Mouse (Mus musculus): ENCODE measurements around the gene Gm49337. TPM values are rescaled to one million over a fixed set of nuclear protein-coding genes. Genes with fewer than 3 reads are reported as not detected.

The Gm49337 gene
- total RNA-seq, 2 experiments from 2014 or later: 1.4 to 2.9 TPM

DNA sequence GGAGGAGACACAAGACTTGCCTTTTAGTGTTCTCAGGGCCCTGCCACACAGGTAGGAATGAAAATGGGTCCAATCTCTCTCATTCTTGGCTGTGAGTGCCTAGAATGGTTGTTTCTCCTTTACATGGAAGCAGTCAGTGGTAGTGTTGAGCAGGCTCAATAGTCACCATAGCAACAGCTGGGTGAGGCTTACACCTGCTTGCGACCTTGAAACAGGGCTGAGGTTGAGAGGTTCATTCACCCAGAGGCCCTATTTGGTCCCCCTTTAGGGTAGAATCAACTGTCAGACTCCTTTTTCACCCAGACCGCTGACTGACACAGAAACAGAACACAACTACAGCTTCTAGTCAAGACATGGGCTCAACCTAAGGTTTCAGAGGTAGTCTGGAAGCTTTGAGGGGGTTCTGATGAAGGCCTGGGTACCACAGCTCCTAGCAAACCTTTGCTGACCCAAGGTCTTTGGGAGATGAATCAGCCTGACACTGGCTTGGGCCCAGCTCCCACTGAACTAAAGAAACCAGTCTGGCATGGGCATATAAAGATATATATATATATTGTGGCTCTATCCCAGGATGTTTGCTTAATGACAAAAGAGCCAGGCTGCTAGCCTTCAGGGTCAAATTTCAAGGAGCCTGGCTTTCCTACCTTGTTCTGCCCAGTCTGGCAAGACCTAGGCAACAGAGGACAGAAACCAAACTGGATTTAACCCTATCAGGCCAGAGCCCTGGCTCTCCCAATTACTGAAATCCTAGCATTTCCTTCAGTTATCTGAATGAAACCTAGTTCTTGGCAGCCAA lies 8.2 kb upstream of the Gm49337 start:
- DNase-seq (ENCODE audit: extremely low spot score in 1 of 2, low spot score in 2 of 2): no peak

GRCm38 (mm10) chr4:116165708-116166407 lies 7.3 kb upstream of the Gm49337 start:
- no peak for DNase-seq (ENCODE audit: extremely low spot score in 1 of 2, low spot score in 2 of 2)
- no peak overlapping the region for H3K4me3 ChIP-seq
- H3K27ac ChIP-seq: no peak overlapping the region
- intact Hi-C loops (cut with DNase I): loop anchor here (5.0 kb wide), 2 partner anchors 176 to 236 kb away; no protein-coding TSS in a partner anchor
- TF ChIP-seq CTCF (IDR thresholded peaks at IDR 0.05): no peak

More for the DNA sequence above, 8.2 kb upstream of the Gm49337 start:
- TF ChIP-seq CTCF (IDR thresholded peaks at IDR 0.05): no peak
- Histone ChIP-seq H3K4me3 (no peak overlapping the region), H3K27ac (no peak overlapping the region)
- intact Hi-C loops (cut with DNase I): loop anchor here (5.0 kb wide), 2 partner anchors 177 to 237 kb away; no protein-coding TSS in a partner anchor

DNA sequence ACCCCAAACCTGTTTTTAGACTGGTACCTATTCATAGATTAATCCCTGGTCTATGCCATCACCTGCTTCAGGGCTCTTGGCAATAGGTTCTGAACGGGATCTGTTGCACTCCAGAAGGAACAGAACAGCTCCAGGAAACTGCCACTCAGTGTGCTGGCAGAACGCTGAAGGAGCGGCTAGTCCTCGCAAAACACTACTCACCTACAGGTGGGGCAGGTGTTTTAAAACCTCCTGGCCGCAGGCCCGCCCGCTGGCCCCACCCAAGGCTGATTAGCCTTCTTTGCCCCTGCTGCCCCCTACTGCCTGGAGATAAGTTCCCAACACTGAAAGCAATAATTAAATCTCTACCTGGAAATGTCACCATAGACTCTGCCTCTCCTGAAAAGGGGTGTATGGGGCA lies 5.8 kb upstream of the Gm49337 start, which contains the start of gene Tspan1:
Tspan1 (minus strand) TSS at position 198 of the 400 bp plus-strand sequence.
- intact Hi-C loops (cut with DNase I): loop anchor here (5.0 kb wide), 2 partner anchors 175 to 235 kb away; no protein-coding TSS in a partner anchor
- TF ChIP-seq CTCF (IDR thresholded peaks at IDR 0.05): peak; percentile 25
- DNase-seq (ENCODE audit: extremely low spot score in 1 of 2, low spot score in 2 of 2): no peak
- H3K27ac ChIP-seq: no peak within 1 kb of the TSS
- H3K4me3 ChIP-seq: no peak within 1 kb of the TSS

DNA sequence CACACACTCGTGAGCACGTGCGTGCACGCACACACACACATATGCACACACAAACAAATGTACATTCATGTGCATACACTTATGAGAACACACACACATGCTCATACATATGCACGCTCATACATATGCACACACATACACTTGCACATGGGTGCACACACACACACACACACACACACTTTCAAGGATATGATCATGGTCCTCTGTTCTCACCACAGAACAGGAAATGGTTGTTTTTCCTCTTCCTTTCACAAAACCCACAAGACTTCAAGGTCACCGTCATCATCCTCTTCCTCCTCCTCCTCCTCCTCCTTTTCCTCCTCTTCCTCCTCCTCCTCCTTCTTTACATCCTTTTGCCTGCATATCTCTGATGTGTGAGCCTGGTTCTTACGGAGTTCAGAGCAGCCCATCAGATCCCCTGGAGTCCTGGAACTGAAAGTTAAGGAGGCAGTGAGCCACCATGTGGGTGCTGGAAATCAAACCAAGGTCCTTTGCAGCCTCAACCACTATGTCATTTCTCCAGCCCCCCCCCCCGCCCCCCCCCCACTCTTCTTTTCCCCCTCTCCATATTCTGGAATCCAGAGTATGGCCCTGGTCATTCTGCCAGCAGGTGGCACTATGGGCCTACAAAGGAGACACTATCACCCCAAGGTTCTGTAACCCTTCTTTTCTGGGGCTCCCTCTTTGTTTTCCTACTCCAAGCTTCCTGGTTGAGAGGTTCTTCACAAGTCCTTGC lies 4.4 kb upstream of the Gm49337 start:
- peak; percentile 67 for TF ChIP-seq CTCF (IDR thresholded peaks at IDR 0.05)
- H3K4me3 ChIP-seq: no peak overlapping the region
- peak; percentile 72 to 76 for DNase-seq (ENCODE audit: extremely low spot score in 1 of 2, low spot score in 2 of 2)
- intact Hi-C loops (cut with DNase I): loop anchor here (1.0 to 5.0 kb wide), 3 partner anchors 114 to 234 kb away; no protein-coding TSS in a partner anchor
- no peak overlapping the region for H3K27ac ChIP-seq

GRCm38 (mm10) chr4:116169353-116169672 lies 3.9 kb upstream of the Gm49337 start:
- no peak for TF ChIP-seq CTCF (IDR thresholded peaks at IDR 0.05)
- no peak overlapping the region for H3K4me3 ChIP-seq
- no peak overlapping the region for H3K27ac ChIP-seq
- intact Hi-C loops (cut with DNase I): loop anchor here (1.0 to 5.0 kb wide), 3 partner anchors 113 to 233 kb away; no protein-coding TSS in a partner anchor
- DNase-seq (ENCODE audit: extremely low spot score in 1 of 2, low spot score in 2 of 2): no peak

DNA sequence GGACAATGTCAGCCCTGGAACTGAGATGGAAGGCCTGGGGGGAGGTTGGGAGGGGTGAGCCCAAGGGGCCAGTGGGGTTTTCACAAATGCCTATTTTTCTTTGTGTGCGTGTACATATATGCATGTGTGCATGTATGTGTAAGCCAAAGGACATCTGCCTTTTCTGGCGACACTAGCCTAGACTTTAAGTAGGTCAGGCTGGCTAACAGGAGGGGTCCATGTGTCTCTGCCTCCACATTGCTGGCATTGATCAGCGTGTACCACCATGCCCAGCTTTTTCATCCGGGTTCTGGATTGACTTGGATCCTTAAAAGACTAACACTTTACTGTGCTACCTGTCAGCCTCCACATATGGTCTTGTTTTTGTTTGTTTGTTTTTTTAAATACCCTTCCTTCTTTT lies 568 bp downstream of the Gm49337 start:
- intact Hi-C loops (cut with DNase I): no loop called here
- H3K27ac ChIP-seq: peak overlapping the region; percentile 96
- no peak for DNase-seq (ENCODE audit: extremely low spot score in 1 of 2, low spot score in 2 of 2)
- no peak overlapping the region for H3K4me3 ChIP-seq
- TF ChIP-seq CTCF (IDR thresholded peaks at IDR 0.05): no peak

DNA sequence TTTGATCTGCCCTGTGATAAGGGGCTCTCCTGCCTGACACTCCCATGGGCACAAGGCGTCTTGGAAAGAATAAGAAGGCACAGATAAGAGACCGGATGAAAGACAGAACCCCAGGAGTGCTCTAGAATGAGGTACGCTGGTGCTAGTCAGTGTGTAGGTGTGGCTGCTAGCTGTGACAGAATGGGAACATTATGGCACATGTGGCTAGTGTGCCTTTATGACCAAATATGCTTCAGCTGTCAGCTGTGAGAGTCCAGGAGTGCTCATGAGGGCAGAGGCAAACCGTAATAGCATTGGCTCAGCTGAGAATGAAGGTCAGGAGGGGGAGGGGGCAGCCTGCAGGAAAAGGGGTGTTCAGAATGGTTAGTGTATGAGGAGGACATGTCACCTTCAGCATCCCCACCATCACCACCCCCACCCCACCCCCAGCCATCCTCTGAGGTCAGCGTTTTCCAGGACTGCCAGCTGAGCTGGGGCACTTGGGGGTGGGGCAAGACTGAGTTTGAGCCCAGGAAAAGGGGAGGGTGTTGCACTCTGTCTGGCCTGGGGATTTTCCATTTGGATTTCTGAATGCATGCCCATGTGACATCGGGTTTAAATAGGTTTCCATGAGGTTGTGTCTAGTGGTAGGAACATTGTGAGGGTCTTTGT lies 1.4 kb downstream of the Gm49337 start:
- Histone ChIP-seq H3K4me3 (no peak overlapping the region), H3K27ac (peak overlapping the region; percentile 96)
- intact Hi-C loops (cut with DNase I): no loop called here
- no peak for TF ChIP-seq CTCF (IDR thresholded peaks at IDR 0.05)
- DNase-seq (ENCODE audit: extremely low spot score in 1 of 2, low spot score in 2 of 2): no peak

DNA sequence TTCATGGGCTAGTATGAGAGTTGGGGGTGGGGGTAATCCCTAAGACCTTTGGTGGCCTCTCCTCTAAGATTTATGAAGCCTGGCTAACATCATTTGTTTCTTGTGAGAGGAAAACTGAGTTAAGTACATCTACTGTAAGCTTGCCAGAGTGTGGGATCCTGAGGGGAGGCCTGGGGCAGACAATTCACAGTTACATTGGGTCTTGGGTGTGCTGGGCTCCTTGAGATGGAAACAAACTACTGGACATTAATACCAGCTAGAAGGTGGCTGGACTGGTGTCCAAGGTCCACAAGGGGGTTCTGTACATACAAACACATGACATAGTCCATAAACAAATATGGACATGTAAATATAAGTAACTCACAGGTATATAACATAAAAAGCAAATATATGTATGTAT lies 2.0 kb downstream of the Gm49337 start:
- DNase-seq (ENCODE audit: extremely low spot score in 1 of 2, low spot score in 2 of 2): no peak
- intact Hi-C loops (cut with DNase I): no loop called here
- peak overlapping the region; percentile 17; the same call in 1 of the 2 replicates for H3K4me3 ChIP-seq
- peak overlapping the region; percentile 96 for H3K27ac ChIP-seq
- TF ChIP-seq CTCF (IDR thresholded peaks at IDR 0.05): no peak

GRCm38 (mm10) chr4:116175711-116176542 lies 2.7 kb downstream of the Gm49337 start:
- DNase-seq (ENCODE audit: extremely low spot score in 1 of 2, low spot score in 2 of 2): no peak
- Histone ChIP-seq H3K27ac (peak overlapping the region; percentile 96), H3K4me3 (peak overlapping the region; percentile 37)
- TF ChIP-seq CTCF (IDR thresholded peaks at IDR 0.05): no peak
- intact Hi-C loops (cut with DNase I): loop anchor here (1.0 kb wide), 2 partner anchors 14 to 45 kb away; partner anchors contain the start of gene Pik3r3

GRCm38 (mm10) chr4:116176543-116176988 lies 3.4 kb downstream of the Gm49337 start:
- intact Hi-C loops (cut with DNase I): loop anchor here (1.0 kb wide), 2 partner anchors 14 to 45 kb away; partner anchors contain the start of gene Pik3r3
- peak overlapping the region; percentile 37 for H3K4me3 ChIP-seq

More at GRCm38 (mm10) chr4:116176543-116176988, 3.4 kb downstream of the Gm49337 start:
- peak; percentile 66 to 75 for DNase-seq (ENCODE audit: extremely low spot score in 1 of 2, low spot score in 2 of 2)
- peak overlapping the region; percentile 96 for H3K27ac ChIP-seq
- TF ChIP-seq CTCF (IDR thresholded peaks at IDR 0.05): no peak

Measured in left cerebral cortex, adult 2 months (tissue).